Mouse (Mus musculus) liver, embryonic 14.5 days (tissue): ENCODE results near the gene Gm11568.

ENCODE experiments used
- CTCF ChIP-seq: IDR thresholded peaks from 2 replicates; pipeline ENCODE4 v1.5.1; 2016; ENCODE audit warnings: antibody characterized with exemption, low read depth, control low read depth
- EP300 ChIP-seq: IDR thresholded peaks from 2 replicates; pipeline ENCODE4 v1.6.1; 2016; ENCODE audit warnings: antibody characterized with exemption, low read depth

GRCm38 (mm10) chr11:99857617-99858016 lies at the start of gene Gm11568:
- TF ChIP-seq EP300, result no peak
- no peak for TF ChIP-seq CTCF
